Mouse (Mus musculus) hindbrain, embryonic 11.5 days (tissue): ENCODE measurements around the gene Slc5a9. TPM values are rescaled to one million over a fixed set of nuclear protein-coding genes. Genes with fewer than 3 reads are reported as not detected.

Experiments used
- polyA plus RNA-seq: library from polyadenylated mRNA; unstranded; fragments of >200 nt; fragmentation: Nextera tagmentation; extraction: Ambion mirVana; gene quantifications from 2 replicates; pipeline ENCODE4 v1.2.1, GENCODE M21; 2014

Gene Slc5a9
- polyA plus RNA-seq, 1 experiment from 2014 or later: not detected

Other genes starting within 250 kb of the Slc5a9 start
- 26.4 and 30.2 TPM in 2 replicates for gene Spata6, start 182.9 kb downstream of the Slc5a9 start, polyA plus RNA-seq
- not detected in 2 replicates for gene Skint8, start 16.5 kb upstream of the Slc5a9 start, polyA plus RNA-seq
- not detected in 2 replicates for gene Skint7, start 70.0 kb upstream of the Slc5a9 start, polyA plus RNA-seq
- not detected in 2 replicates for gene Skint1, start 103.4 kb upstream of the Slc5a9 start, polyA plus RNA-seq
- not detected in 2 replicates for gene Skint4, start 169.1 kb upstream of the Slc5a9 start, polyA plus RNA-seq